Comparison of ENCODE assay signal across 15 mouse cellular contexts in the genomic region with DNA sequence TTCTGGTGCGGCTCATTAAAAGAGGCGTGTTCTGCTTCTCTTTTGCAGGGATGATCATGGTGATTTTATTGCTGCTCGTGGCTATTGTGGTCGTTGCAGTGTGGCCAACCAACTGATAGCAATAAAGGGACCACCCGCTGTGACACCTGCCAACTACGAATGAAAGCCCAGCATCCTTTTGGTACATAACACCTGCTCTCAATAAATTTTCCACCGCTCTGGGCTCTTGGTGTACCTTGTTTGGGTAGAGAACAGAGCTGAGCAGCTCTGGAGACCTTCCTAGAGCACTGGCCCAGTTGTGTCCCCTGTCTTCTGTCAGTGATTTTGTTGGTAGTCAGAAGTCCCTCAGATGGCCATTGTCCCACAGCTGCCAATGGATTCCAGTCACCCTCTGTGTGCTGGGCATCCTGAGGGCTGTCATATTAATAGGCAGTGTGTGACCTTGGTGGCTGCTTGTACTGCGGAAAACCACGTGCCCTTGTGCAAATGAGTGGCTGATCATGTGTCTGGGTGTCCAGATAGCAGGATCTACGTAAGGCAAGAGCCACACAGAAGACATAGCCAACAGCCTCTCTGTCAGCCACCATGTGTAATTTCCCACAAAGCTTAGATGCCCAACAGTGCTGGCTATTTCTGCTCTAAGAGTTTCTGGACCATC.
DNase-seq lines count a peak whose midpoint lies in the region; ATAC-seq and TF ChIP-seq lines count a peak whose summit lies in the region.
"Had no signal": no experiment of that assay in that cellular context is flagged by ENCODE, and none has a peak within 500 bp of the region (broad histone marks: within the 10 kb centered on the region; RNA-seq: fewer than 3 reads in every experiment).

No protein-coding gene starts in this region.

- H3K27me3 ChIP-seq in heart, embryonic 14.5 days (ENCODE audit: control insufficient read depth, insufficient read depth, low read length): no peaks in the 10 kb centered on the region
- H3K27me3 ChIP-seq in limb, embryonic 11.5 days (ENCODE audit: control insufficient read depth, insufficient read depth, low read length): no peaks in the 10 kb centered on the region
- H3K27me3 ChIP-seq: embryonic facial prominence, embryonic 12.5 days; lung, embryonic 15.5 days had no signal

- no peaks in the 10 kb centered on the region for H3K9me3 ChIP-seq in heart, embryonic 14.5 days (ENCODE audit: control insufficient read depth, low read length)
- H3K9me3 ChIP-seq in limb, embryonic 11.5 days (ENCODE audit: control insufficient read depth, low read length): no peaks in the 10 kb centered on the region
- H3K9me3 ChIP-seq: embryonic facial prominence, embryonic 12.5 days; lung, embryonic 15.5 days had no signal

- no peaks in the 10 kb centered on the region for H3K36me3 ChIP-seq in heart, embryonic 14.5 days (ENCODE audit: control insufficient read depth, insufficient read depth, low read length)
- H3K36me3 ChIP-seq in limb, embryonic 11.5 days (ENCODE audit: control insufficient read depth, insufficient read depth, low read length): no peaks in the 10 kb centered on the region
- H3K36me3 ChIP-seq: embryonic facial prominence, embryonic 12.5 days; lung, embryonic 15.5 days had no signal

- H3K9ac ChIP-seq in heart, embryonic 14.5 days (ENCODE audit: low read length): no peak overlapping the region
- no peak overlapping the region for H3K9ac ChIP-seq in limb, embryonic 11.5 days (ENCODE audit: low read length)
- H3K9ac ChIP-seq: embryonic facial prominence, embryonic 12.5 days; hindbrain, embryonic 14.5 days; lung, embryonic 15.5 days had no signal

- no peak overlapping the region for H3K4me3 ChIP-seq in heart, embryonic 14.5 days (ENCODE audit: control insufficient read depth in 1 of 2, insufficient read depth in 1 of 2, low read depth in 1 of 2, low read length in 2 of 2)
- no peak overlapping the region for H3K4me3 ChIP-seq in limb, embryonic 11.5 days (ENCODE audit: low read depth, low read length)
- no peak overlapping the region for H3K4me3 ChIP-seq in gastrocnemius, adult 2 months
- H3K4me3 ChIP-seq: embryonic facial prominence, embryonic 12.5 days; lung, embryonic 15.5 days had no signal

- peaks cover 17 to 25% of the 10 kb centered on the region in 2 experiments for H3K4me1 ChIP-seq in heart, embryonic 14.5 days (ENCODE audit: control insufficient read depth in 2 of 2, insufficient read depth in 2 of 2, low read length in 2 of 2)
- peaks cover 40% of the 10 kb centered on the region for H3K4me1 ChIP-seq in limb, embryonic 11.5 days (ENCODE audit: control insufficient read depth, insufficient read depth, low read length)

- intact Hi-C loops in heart, postnatal 25 days (cut with DNase I): no loop called here
- intact Hi-C loops in gastrocnemius, adult 2 months (cut with DNase I): no loop called here

- TF ChIP-seq CTCF in gastrocnemius, adult 2 months (IDR thresholded peaks at IDR 0.05): no peak

- ATAC-seq in heart, embryonic 14.5 days (ENCODE audit: insufficient number of reproducible peaks, insufficient read depth, low FRiP score, low read depth): peak; percentile 46
- no peak for ATAC-seq in limb, embryonic 11.5 days (ENCODE audit: insufficient number of reproducible peaks, low FRiP score, low TSS enrichment, low read depth)
- ATAC-seq in granulocyte monocyte progenitor cell, adult 5-6 weeks (replicated peaks; ENCODE audit: poor library complexity, severe bottlenecking): no peak

- DNase-seq in heart, postnatal 25 days (ENCODE audit: low spot score): no peak
- peak; percentile 57 for DNase-seq in thymus, postnatal 14 days
- DNase-seq in thymus, adult 18-20 months: no peak
- DNase-seq in limb, embryonic 11.5 days (ENCODE audit: low spot score): peak; percentile 40
- no peak for DNase-seq in gastrocnemius, adult 2 months
- DNase-seq: cerebellum, adult 11-12 months; gastrocnemius, postnatal 25 days; kidney, adult 11 months; kidney, postnatal 10 days had no signal

- 71% methylated on average over 10 of the region's 10 CpGs for WGBS in heart, embryonic 14.5 days
- 40% methylated on average over 10 of the region's 10 CpGs for WGBS in limb, embryonic 11.5 days

- H3K4me2 ChIP-seq in heart, embryonic 14.5 days (ENCODE audit: low read length): no peak overlapping the region
- H3K4me2 ChIP-seq in limb, embryonic 11.5 days (ENCODE audit: low read depth, severe bottlenecking): no peak overlapping the region
- H3K4me2 ChIP-seq: embryonic facial prominence, embryonic 12.5 days; hindbrain, embryonic 14.5 days; liver, embryonic 11.5 days; lung, embryonic 15.5 days had no signal

- peak overlapping the region in 1 of 2 experiments; percentile 10; a peak in 1 of 4 replicates for H3K27ac ChIP-seq in heart, embryonic 14.5 days (replicated peaks in 1 of 2; ENCODE audit: control insufficient read depth in 1 of 2, insufficient read depth in 1 of 2, low read depth in 2 of 2, low read length in 2 of 2)
- H3K27ac ChIP-seq in limb, embryonic 11.5 days (replicated peaks; ENCODE audit: low read depth, low read length): 0 out of 2 replicates have a peak overlapping the region, but pooled peaks have one; percentile 30
- no peak overlapping the region for H3K27ac ChIP-seq in gastrocnemius, adult 2 months
- H3K27ac ChIP-seq: embryonic facial prominence, embryonic 12.5 days; hindbrain, embryonic 14.5 days; lung, embryonic 15.5 days had no signal

Comparison
In these comparisons a context has a peak if more than half of its experiments do, and no peak if none do; other contexts are left out.
1. DNase-seq: peak in thymus, postnatal 14 days (single experiment) and limb, embryonic 11.5 days (single experiment); none in heart, postnatal 25 days (single experiment), thymus, adult 18-20 months (0 of 2) and gastrocnemius, adult 2 months (single experiment).